Mouse (Mus musculus): ENCODE measurements at regions not wholly inside any gene's neighbourhood (a gene's known extent, or its start where the extent isn't known, plus 50 kb on each side); places are given as distances from the start of the nearest gene placed in this dataset.

DNA sequence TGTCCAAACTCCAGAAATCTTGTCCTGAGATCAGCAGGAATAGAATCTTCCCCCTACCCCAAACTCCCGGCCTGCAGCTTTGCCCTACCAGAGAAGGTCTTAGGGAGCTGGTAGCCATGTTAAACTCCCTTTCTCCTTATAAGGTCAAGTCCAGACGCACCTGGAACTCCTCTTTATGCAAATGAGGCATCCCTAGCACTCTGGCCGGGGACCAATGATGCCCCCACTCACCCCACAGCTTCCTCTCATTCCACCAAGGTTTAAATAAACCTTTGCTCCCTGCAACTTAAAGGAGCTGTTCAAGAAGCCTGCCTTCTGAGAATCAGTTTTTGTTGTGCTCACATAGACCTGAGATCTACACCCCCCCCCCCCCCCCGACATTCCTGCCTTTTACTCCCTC lies 158.6 kb upstream of the Gimd1 start:
- Histone ChIP-seq H3K4me3 (no peak overlapping the region), H3ac (ENCODE audit: control insufficient read depth, insufficient read length) (no peak overlapping the region), H3K79me2 (ENCODE audit: control insufficient read depth, insufficient read depth) (no peaks in the 10 kb centered on the region), H3K27me3 (ENCODE audit: control insufficient read depth, insufficient read depth, insufficient read length) (no peaks in the 10 kb centered on the region), H3K36me3 (ENCODE audit: control insufficient read depth, insufficient read depth) (no peaks in the 10 kb centered on the region), H3K4me2 (ENCODE audit: low read depth) (no peak overlapping the region)
- TF ChIP-seq CEBPB (IDR thresholded peaks at IDR 0.05; ENCODE audit: insufficient read depth, poor library complexity, severe bottlenecking) (no peak), MYOD1 (IDR thresholded peaks at IDR 0.05; ENCODE audit: control insufficient read depth in 1 of 3, insufficient read length in 2 of 3, low read depth in 2 of 3) (no peak)

GRCm38 (mm10) chr3:132477768-132478167 lies 151.9 kb upstream of the Gimd1 start:
- H3K4me2 ChIP-seq (ENCODE audit: low read depth): no peak overlapping the region
- H3K27me3 ChIP-seq (ENCODE audit: control insufficient read depth, insufficient read depth, insufficient read length): no peaks in the 10 kb centered on the region
- no peak for TF ChIP-seq REST (IDR thresholded peaks at IDR 0.05; ENCODE audit: insufficient read depth, insufficient read length)
- TF ChIP-seq TCF12 (IDR thresholded peaks at IDR 0.05; ENCODE audit: insufficient read depth, poor library complexity, severe bottlenecking): no peak
- no peak for TF ChIP-seq E2F4 (IDR thresholded peaks at IDR 0.05; ENCODE audit: insufficient read depth)
- no peak for TF ChIP-seq CEBPB (IDR thresholded peaks at IDR 0.05; ENCODE audit: insufficient read depth, poor library complexity, severe bottlenecking)
- TF ChIP-seq MAX (IDR thresholded peaks at IDR 0.05; ENCODE audit: low read depth): no peak

GRCm38 (mm10) chr3:132479275-132479674 lies 150.3 kb upstream of the Gimd1 start:
- H3ac ChIP-seq (ENCODE audit: control insufficient read depth, insufficient read length): no peak overlapping the region
- no peak for TF ChIP-seq MYOD1 (IDR thresholded peaks at IDR 0.05; ENCODE audit: control insufficient read depth in 1 of 3, insufficient read length in 2 of 3, low read depth in 2 of 3)
- TF ChIP-seq CEBPB (IDR thresholded peaks at IDR 0.05; ENCODE audit: insufficient read depth, poor library complexity, severe bottlenecking): no peak
- no peak for TF ChIP-seq TCF12 (IDR thresholded peaks at IDR 0.05; ENCODE audit: insufficient read depth, poor library complexity, severe bottlenecking)
- no peak for TF ChIP-seq TCF3 (IDR thresholded peaks at IDR 0.05; ENCODE audit: insufficient read length, low read depth)
- no peak for TF ChIP-seq REST (IDR thresholded peaks at IDR 0.05; ENCODE audit: insufficient read depth, insufficient read length)
- TF ChIP-seq POLR2A (IDR thresholded peaks at IDR 0.05; ENCODE audit: insufficient read length, low read depth): no peak
- no peak for TF ChIP-seq MAX (IDR thresholded peaks at IDR 0.05; ENCODE audit: low read depth)
- no peak for TF ChIP-seq E2F4 (IDR thresholded peaks at IDR 0.05; ENCODE audit: insufficient read depth)
- TF ChIP-seq SRF (IDR thresholded peaks at IDR 0.05; ENCODE audit: control insufficient read depth, insufficient read length, low read depth): no peak
- TF ChIP-seq POLR2AphosphoS2 (IDR thresholded peaks at IDR 0.05; ENCODE audit: insufficient read length, low read depth): no peak
- TF ChIP-seq MYOG (IDR thresholded peaks at IDR 0.05; ENCODE audit: control insufficient read depth in 1 of 3, insufficient read depth in 1 of 3, insufficient read length in 2 of 3, low read depth in 2 of 3): no peak
- TF ChIP-seq USF1 (IDR thresholded peaks at IDR 0.05; ENCODE audit: low read depth): no peak
- H3K4me3 ChIP-seq: no peak overlapping the region
- no peak overlapping the region for H3K4me2 ChIP-seq (ENCODE audit: low read depth)
- H3K36me3 ChIP-seq (ENCODE audit: control insufficient read depth, insufficient read depth): no peaks in the 10 kb centered on the region
- H3K79me2 ChIP-seq (ENCODE audit: control insufficient read depth, insufficient read depth): no peaks in the 10 kb centered on the region
- no peaks in the 10 kb centered on the region for H3K27me3 ChIP-seq (ENCODE audit: control insufficient read depth, insufficient read depth, insufficient read length)

More at GRCm38 (mm10) chr3:132477768-132478167, 151.9 kb upstream of the Gimd1 start:
- H3K79me2 ChIP-seq (ENCODE audit: control insufficient read depth, insufficient read depth): no peaks in the 10 kb centered on the region
- H3K36me3 ChIP-seq (ENCODE audit: control insufficient read depth, insufficient read depth): no peaks in the 10 kb centered on the region
- H3ac ChIP-seq (ENCODE audit: control insufficient read depth, insufficient read length): no peak overlapping the region
- H3K4me3 ChIP-seq: no peak overlapping the region

- no peaks in the 10 kb centered on the region for H3K27me3 ChIP-seq (ENCODE audit: control insufficient read depth, insufficient read depth, insufficient read length)
- H3ac ChIP-seq (ENCODE audit: control insufficient read depth, insufficient read length): no peak overlapping the region
- H3K36me3 ChIP-seq (ENCODE audit: control insufficient read depth, insufficient read depth): no peaks in the 10 kb centered on the region
- no peaks in the 10 kb centered on the region for H3K79me2 ChIP-seq (ENCODE audit: control insufficient read depth, insufficient read depth)
- no peak overlapping the region for H3K4me3 ChIP-seq
- H3K4me2 ChIP-seq (ENCODE audit: low read depth): no peak overlapping the region
- TF ChIP-seq CEBPB (IDR thresholded peaks at IDR 0.05; ENCODE audit: insufficient read depth, poor library complexity, severe bottlenecking) (no peak), MAX (IDR thresholded peaks at IDR 0.05; ENCODE audit: low read depth) (no peak), SRF (IDR thresholded peaks at IDR 0.05; ENCODE audit: control insufficient read depth, insufficient read length, low read depth) (no peak), USF1 (IDR thresholded peaks at IDR 0.05; ENCODE audit: low read depth) (no peak), TCF3 (IDR thresholded peaks at IDR 0.05; ENCODE audit: insufficient read length, low read depth) (no peak), REST (IDR thresholded peaks at IDR 0.05; ENCODE audit: insufficient read depth, insufficient read length) (no peak), E2F4 (IDR thresholded peaks at IDR 0.05; ENCODE audit: insufficient read depth) (no peak), TCF12 (IDR thresholded peaks at IDR 0.05; ENCODE audit: insufficient read depth, poor library complexity, severe bottlenecking) (no peak), MYOD1 (IDR thresholded peaks at IDR 0.05; ENCODE audit: control insufficient read depth in 1 of 3, insufficient read length in 2 of 3, low read depth in 2 of 3) (no peak), POLR2A (IDR thresholded peaks at IDR 0.05; ENCODE audit: insufficient read length, low read depth) (no peak), MYOG (IDR thresholded peaks at IDR 0.05; ENCODE audit: control insufficient read depth in 1 of 3, insufficient read depth in 1 of 3, insufficient read length in 2 of 3, low read depth in 2 of 3) (no peak), POLR2AphosphoS2 (IDR thresholded peaks at IDR 0.05; ENCODE audit: insufficient read length, low read depth) (no peak)
Observed at GRCm38 (mm10) chr3:132484814-132485213, 144.8 kb upstream of the Gimd1 start.

DNA sequence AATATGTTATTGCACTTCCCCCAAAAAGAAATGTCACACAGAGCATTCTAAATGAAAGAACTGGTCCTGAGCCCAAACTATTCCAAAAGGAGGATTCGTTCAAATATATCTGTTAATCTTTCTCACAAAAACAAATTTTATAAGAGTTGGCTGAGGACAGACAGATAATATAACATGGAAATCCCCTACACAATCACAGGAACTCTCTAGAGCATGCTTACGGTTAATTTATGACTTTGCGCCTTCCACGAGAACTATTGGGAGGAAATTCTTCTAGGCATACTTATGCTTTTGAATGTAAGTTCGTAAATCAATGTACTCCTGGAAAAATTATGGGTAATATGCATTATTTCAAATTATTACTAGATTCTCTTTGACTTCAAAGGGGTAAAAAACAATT lies 144.1 kb upstream of the Gimd1 start:
- no peak overlapping the region for H3K4me2 ChIP-seq (ENCODE audit: low read depth)
- no peak for TF ChIP-seq TCF12 (IDR thresholded peaks at IDR 0.05; ENCODE audit: insufficient read depth, poor library complexity, severe bottlenecking)
- no peak for TF ChIP-seq SRF (IDR thresholded peaks at IDR 0.05; ENCODE audit: control insufficient read depth, insufficient read length, low read depth)
- no peak for TF ChIP-seq E2F4 (IDR thresholded peaks at IDR 0.05; ENCODE audit: insufficient read depth)
- TF ChIP-seq MAX (IDR thresholded peaks at IDR 0.05; ENCODE audit: low read depth): no peak
- no peak for TF ChIP-seq REST (IDR thresholded peaks at IDR 0.05; ENCODE audit: insufficient read depth, insufficient read length)
- no peak for TF ChIP-seq POLR2A (IDR thresholded peaks at IDR 0.05; ENCODE audit: insufficient read length, low read depth)
- TF ChIP-seq POLR2AphosphoS2 (IDR thresholded peaks at IDR 0.05; ENCODE audit: insufficient read length, low read depth): no peak
- no peak for TF ChIP-seq TCF3 (IDR thresholded peaks at IDR 0.05; ENCODE audit: insufficient read length, low read depth)
- no peak for TF ChIP-seq MYOG (IDR thresholded peaks at IDR 0.05; ENCODE audit: control insufficient read depth in 1 of 3, insufficient read depth in 1 of 3, insufficient read length in 2 of 3, low read depth in 2 of 3)
- TF ChIP-seq USF1 (IDR thresholded peaks at IDR 0.05; ENCODE audit: low read depth): no peak
- TF ChIP-seq CEBPB (IDR thresholded peaks at IDR 0.05; ENCODE audit: insufficient read depth, poor library complexity, severe bottlenecking): no peak
- no peak for TF ChIP-seq MYOD1 (IDR thresholded peaks at IDR 0.05; ENCODE audit: control insufficient read depth in 1 of 3, insufficient read length in 2 of 3, low read depth in 2 of 3)
- no peaks in the 10 kb centered on the region for H3K27me3 ChIP-seq (ENCODE audit: control insufficient read depth, insufficient read depth, insufficient read length)
- H3ac ChIP-seq (ENCODE audit: control insufficient read depth, insufficient read length): no peak overlapping the region
- H3K36me3 ChIP-seq (ENCODE audit: control insufficient read depth, insufficient read depth): no peaks in the 10 kb centered on the region
- H3K79me2 ChIP-seq (ENCODE audit: control insufficient read depth, insufficient read depth): no peaks in the 10 kb centered on the region
- H3K4me3 ChIP-seq: no peak overlapping the region
